Mouse (Mus musculus): ENCODE measurements around the gene Hspg2. TPM values are rescaled to one million over a fixed set of nuclear protein-coding genes. Genes with fewer than 3 reads are reported as not detected.

Gene Hspg2
- polyA plus RNA-seq, 1 experiment from 2014 or later, result 58.1 TPM

DNA sequence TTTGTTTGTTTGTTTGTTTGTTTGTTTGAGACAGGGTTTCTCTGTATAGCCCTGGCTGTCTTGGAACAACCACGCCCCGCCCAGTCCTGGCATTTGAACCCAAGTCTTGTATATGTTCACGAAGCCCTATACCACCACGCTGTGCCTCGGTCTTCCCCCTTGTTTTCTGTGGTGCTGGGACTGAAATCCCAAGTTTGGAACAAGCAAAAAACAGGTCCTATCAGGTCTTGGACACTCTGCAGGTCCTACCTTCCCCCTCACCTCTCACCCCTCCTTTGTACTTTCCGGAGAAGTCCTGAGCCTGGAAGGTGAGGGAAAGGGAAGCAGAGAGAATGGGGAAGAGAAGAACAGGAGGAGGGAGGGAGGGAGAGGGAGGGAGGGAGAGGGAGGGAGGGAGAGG lies 16.4 kb upstream of the Hspg2 start:
- no peak overlapping the region for H3K27ac ChIP-seq (ENCODE audit: low read depth)
- no peaks in the 10 kb centered on the region for H3K36me3 ChIP-seq (ENCODE audit: insufficient read depth)
- peaks cover 9% of the 10 kb centered on the region; the same call in 1 of the 2 replicates for H3K4me1 ChIP-seq (ENCODE audit: insufficient read depth)
- ATAC-seq (ENCODE audit: insufficient read depth) (no peak), DNase-seq (no peak)
- 85% methylated on average over 6 of the region's 6 CpGs for WGBS
- H3K4me3 ChIP-seq (ENCODE audit: low read depth, low read length), result no peak overlapping the region
- no peaks in the 10 kb centered on the region for H3K27me3 ChIP-seq (ENCODE audit: insufficient read depth, low read length)
- H3K4me2 ChIP-seq, result no peak overlapping the region
- no peak for TF ChIP-seq CTCF (IDR thresholded peaks at IDR 0.05; ENCODE audit: low read depth)
- no peak overlapping the region for H3K9ac ChIP-seq
- no peaks in the 10 kb centered on the region for H3K9me3 ChIP-seq (ENCODE audit: low read depth, low read length)

DNA sequence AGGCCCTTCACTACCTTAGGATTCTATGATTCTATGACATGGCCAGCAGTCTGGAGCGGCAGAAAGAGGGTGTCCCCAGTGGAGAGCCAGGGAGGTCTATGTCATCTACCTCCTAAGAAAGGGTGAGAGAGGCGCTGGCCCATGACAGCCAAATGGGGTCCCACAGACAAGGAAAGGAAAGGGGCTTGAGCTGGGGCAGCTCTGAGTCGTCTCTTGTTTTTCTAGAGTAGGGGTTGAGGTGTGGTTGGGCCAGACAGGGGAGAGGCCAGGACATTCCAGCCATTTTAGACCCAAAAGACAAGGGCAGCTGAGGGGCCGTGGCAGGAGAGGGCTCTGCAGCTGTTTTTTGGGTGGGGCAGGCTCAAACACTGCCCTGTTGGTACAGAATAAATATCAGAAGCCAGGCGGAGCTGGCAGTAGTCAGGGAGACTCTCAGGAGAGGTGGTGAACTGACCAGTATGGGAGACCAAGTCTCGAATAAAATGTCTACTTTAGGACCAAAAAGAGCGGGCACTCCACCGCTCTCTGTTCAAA lies 15.3 kb upstream of the Hspg2 start, which contains the start of gene 1700013G24Rik:
1700013G24Rik (plus strand) TSS at position 51 of the 534 bp plus-strand sequence.
- Histone ChIP-seq H3K4me1 (ENCODE audit: insufficient read depth) (peaks cover 5% of the 10 kb centered on the region; the same call in 1 of the 2 replicates), H3K4me3 (ENCODE audit: low read depth, low read length) (no peak within 1 kb of the TSS), H3K36me3 (ENCODE audit: insufficient read depth) (no peaks in the 10 kb centered on the region), H3K9ac (no peak within 1 kb of the TSS), H3K27ac (ENCODE audit: low read depth) (no peak within 1 kb of the TSS), H3K4me2 (no peak within 1 kb of the TSS), H3K27me3 (ENCODE audit: insufficient read depth, low read length) (no peaks in the 10 kb centered on the region), H3K9me3 (ENCODE audit: low read depth, low read length) (no peaks in the 10 kb centered on the region)
- no peak for DNase-seq
- no peak for TF ChIP-seq CTCF (IDR thresholded peaks at IDR 0.05; ENCODE audit: low read depth)
- no peak for ATAC-seq (ENCODE audit: insufficient read depth)
- 79% methylated on average over 8 of the region's 8 CpGs for WGBS

DNA sequence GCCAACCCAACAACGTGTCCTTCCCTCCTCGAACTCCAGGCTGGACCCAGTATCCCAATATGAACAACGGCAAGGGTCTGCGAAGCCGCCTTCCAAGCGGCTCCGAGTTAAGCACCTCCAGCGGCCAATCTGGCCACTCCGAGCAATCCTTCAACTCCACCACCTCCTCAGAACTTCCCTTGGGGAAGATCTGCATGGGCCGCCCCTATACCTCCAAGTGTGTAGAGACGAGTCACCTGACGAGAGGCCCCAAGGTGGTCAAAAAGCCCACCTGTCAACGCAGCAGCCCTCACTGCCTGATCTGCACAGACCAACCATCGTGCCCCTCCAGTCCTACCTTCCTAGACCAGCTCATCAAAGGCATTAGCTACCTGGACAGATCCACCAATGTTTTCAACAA lies 14.0 kb upstream of the Hspg2 start:
- WGBS, result 74% methylated on average over 14 of the region's 14 CpGs

DNA sequence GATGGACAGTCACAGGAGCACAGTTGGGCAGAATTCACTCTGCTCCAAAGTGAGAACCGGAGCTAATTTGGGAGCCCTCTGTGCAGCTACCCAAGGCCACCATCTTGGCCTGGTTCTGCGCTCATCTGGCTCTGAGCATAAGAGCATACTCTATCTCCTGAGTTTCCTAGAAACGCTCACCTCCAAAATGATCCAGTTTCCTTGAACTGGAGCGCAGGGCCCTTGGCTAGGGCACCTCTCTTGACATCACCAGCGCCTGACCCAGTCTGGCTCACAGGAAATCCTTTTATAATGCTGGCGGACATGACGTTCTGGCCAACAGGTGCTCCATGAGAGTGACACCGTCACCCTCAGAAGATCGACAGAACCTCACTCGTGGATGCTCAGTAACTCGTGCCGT lies 12.0 kb upstream of the Hspg2 start:
- Histone ChIP-seq H3K27ac (ENCODE audit: low read depth) (no peak overlapping the region), H3K27me3 (ENCODE audit: insufficient read depth, low read length) (no peaks in the 10 kb centered on the region), H3K9me3 (ENCODE audit: low read depth, low read length) (no peaks in the 10 kb centered on the region), H3K4me2 (no peak overlapping the region), H3K36me3 (ENCODE audit: insufficient read depth) (no peaks in the 10 kb centered on the region), H3K9ac (no peak overlapping the region), H3K4me1 (ENCODE audit: insufficient read depth) (0 out of 2 replicates have a peak, but pooled peaks cover 6% of the 10 kb centered on the region), H3K4me3 (ENCODE audit: low read depth, low read length) (no peak overlapping the region)
- DNase-seq (no peak), ATAC-seq (ENCODE audit: insufficient read depth) (no peak)
- TF ChIP-seq CTCF (IDR thresholded peaks at IDR 0.05; ENCODE audit: low read depth), result no peak
- WGBS, result 72% methylated on average over 12 of the region's 12 CpGs

More for the DNA sequence above, 14.0 kb upstream of the Hspg2 start:
- no peak for DNase-seq
- ATAC-seq (ENCODE audit: insufficient read depth), result no peak
- no peak for TF ChIP-seq CTCF (IDR thresholded peaks at IDR 0.05; ENCODE audit: low read depth)
- no peak overlapping the region for H3K4me3 ChIP-seq (ENCODE audit: low read depth, low read length)
- no peaks in the 10 kb centered on the region for H3K27me3 ChIP-seq (ENCODE audit: insufficient read depth, low read length)
- 0 out of 2 replicates have a peak, but pooled peaks cover 6% of the 10 kb centered on the region for H3K4me1 ChIP-seq (ENCODE audit: insufficient read depth)
- H3K27ac ChIP-seq (ENCODE audit: low read depth), result no peak overlapping the region
- H3K9ac ChIP-seq, result no peak overlapping the region
- no peaks in the 10 kb centered on the region for H3K9me3 ChIP-seq (ENCODE audit: low read depth, low read length)
- H3K36me3 ChIP-seq (ENCODE audit: insufficient read depth), result no peaks in the 10 kb centered on the region
- H3K4me2 ChIP-seq, result no peak overlapping the region

DNA sequence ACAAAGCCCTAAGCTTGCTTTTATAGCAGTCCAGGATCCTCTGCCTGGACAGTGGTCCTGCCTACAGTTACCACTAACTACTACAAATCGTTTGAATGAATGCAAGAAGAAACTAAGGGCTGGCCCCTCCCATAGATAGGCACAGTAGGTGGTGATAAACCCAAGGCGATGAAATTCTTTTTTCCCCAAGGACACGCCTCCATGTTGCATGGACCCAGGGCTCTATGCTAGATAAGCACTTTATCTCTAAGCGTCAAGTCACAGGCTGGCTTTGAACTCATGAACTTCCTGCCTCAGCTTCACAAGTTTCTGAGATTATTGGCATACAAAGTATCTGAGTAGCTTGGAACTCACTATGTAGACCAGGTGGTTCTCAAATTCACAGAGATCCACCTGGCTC lies 11.3 kb upstream of the Hspg2 start:
- no peak overlapping the region for H3K4me2 ChIP-seq
- H3K9me3 ChIP-seq (ENCODE audit: low read depth, low read length), result no peaks in the 10 kb centered on the region
- H3K36me3 ChIP-seq (ENCODE audit: insufficient read depth), result no peaks in the 10 kb centered on the region
- no peak for ATAC-seq (ENCODE audit: insufficient read depth)
- no peak for DNase-seq
- no peak for TF ChIP-seq CTCF (IDR thresholded peaks at IDR 0.05; ENCODE audit: low read depth)
- H3K27ac ChIP-seq (ENCODE audit: low read depth), result no peak overlapping the region
- H3K9ac ChIP-seq, result no peak overlapping the region
- H3K27me3 ChIP-seq (ENCODE audit: insufficient read depth, low read length), result no peaks in the 10 kb centered on the region
- 57% methylated on average over 4 of the region's 4 CpGs for WGBS
- H3K4me3 ChIP-seq (ENCODE audit: low read depth, low read length), result no peak overlapping the region
- H3K4me1 ChIP-seq (ENCODE audit: insufficient read depth), result peaks cover 11% of the 10 kb centered on the region; the same call in 1 of the 2 replicates

DNA sequence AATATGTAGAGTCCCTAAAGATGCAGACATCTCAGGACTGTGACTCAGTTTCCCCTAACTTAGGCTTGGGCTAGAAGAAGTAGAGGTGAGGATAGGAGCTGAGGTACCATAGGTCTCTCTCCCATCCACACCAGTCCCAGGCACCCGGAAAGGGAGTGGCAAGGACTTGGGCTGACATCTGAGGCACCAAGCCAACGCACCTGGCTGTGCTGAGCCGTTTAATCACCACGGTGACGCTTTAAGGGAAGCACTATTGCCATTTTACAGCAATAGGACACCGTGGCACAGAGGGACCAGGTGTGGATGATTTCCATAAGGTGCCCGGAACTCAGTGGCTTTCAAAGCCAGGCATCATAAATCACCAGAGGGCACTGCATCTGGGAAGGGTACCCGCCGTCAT lies 10.3 kb upstream of the Hspg2 start:
- no peak for DNase-seq
- Histone ChIP-seq H3K4me1 (ENCODE audit: insufficient read depth) (peaks cover 14% of the 10 kb centered on the region; the same call in 1 of the 2 replicates), H3K36me3 (ENCODE audit: insufficient read depth) (no peaks in the 10 kb centered on the region), H3K4me3 (ENCODE audit: low read depth, low read length) (no peak overlapping the region), H3K27ac (ENCODE audit: low read depth) (no peak overlapping the region), H3K9ac (no peak overlapping the region), H3K4me2 (no peak overlapping the region), H3K27me3 (ENCODE audit: insufficient read depth, low read length) (no peaks in the 10 kb centered on the region), H3K9me3 (ENCODE audit: low read depth, low read length) (no peaks in the 10 kb centered on the region)
- 74% methylated on average over 9 of the region's 9 CpGs for WGBS
- ATAC-seq (ENCODE audit: insufficient read depth), result no peak
- no peak for TF ChIP-seq CTCF (IDR thresholded peaks at IDR 0.05; ENCODE audit: low read depth)

DNA sequence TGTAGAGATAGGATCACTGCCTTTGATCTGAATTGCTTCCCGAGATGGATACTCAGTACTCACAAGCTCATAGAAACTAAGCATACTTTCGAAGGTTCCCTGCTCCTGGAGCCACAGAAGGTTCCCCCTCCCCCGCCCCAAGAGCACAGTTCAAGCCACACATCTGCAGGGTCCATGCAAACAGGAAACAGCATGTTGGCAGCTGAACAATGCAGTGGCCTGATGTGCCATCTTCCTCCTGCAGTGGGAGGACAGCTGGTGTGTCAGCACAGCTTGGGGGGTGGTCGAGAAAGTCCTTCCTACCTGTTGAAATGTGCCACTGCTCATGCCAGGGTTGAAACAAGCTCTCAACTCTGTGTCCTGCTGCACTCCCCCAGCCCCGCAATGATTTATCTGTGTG lies 9.7 kb upstream of the Hspg2 start:
- TF ChIP-seq CTCF (IDR thresholded peaks at IDR 0.05; ENCODE audit: low read depth), result no peak
- H3K27ac ChIP-seq (ENCODE audit: low read depth), result no peak overlapping the region
- peaks cover 14% of the 10 kb centered on the region; the same call in 1 of the 2 replicates for H3K4me1 ChIP-seq (ENCODE audit: insufficient read depth)

More for the DNA sequence above, 9.7 kb upstream of the Hspg2 start:
- ATAC-seq (ENCODE audit: insufficient read depth), result no peak
- H3K36me3 ChIP-seq (ENCODE audit: insufficient read depth), result no peaks in the 10 kb centered on the region
- no peak overlapping the region for H3K9ac ChIP-seq
- H3K4me2 ChIP-seq, result no peak overlapping the region
- WGBS, result 39% methylated on average over 5 of the region's 5 CpGs
- H3K4me3 ChIP-seq (ENCODE audit: low read depth, low read length), result no peak overlapping the region
- DNase-seq, result no peak
- H3K27me3 ChIP-seq (ENCODE audit: insufficient read depth, low read length), result no peaks in the 10 kb centered on the region
- H3K9me3 ChIP-seq (ENCODE audit: low read depth, low read length), result no peaks in the 10 kb centered on the region
